Mouse (Mus musculus): ENCODE results near the gene Dyrk1a.

DNA sequence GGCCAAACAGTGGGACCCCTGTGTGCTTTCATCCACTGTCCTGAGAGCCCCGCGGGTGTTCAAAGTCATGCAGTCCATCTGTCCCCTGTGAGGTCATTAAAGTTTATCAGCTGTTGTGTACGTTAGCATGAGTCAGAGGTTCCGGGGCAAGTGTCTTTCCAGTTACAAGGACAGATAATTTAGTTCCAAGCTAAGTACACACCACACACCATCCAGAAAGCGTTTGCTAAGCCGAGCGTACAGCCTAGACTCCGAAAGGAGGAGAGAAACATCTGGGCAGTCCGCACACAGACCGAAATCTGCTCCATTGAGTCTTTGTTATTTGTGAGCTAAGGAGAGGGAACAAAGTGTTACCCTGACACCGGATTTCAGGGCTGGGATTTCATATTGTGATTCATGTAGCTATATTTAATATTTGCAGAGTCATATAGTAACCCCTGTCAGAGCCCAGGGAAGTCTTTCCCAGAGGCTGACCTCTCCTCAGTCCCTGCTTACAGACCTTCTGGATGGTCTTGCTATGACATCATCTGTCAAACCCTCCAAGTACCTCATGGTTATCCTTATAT lies 25.2 kb upstream of the Dyrk1a start:
- TF ChIP-seq CTCF (IDR thresholded peaks at IDR 0.05) = no peak
- 0 out of 2 replicates have a peak, but pooled peaks have one; percentile 31 for TF ChIP-seq EP300 (IDR thresholded peaks at IDR 0.05; ENCODE audit: insufficient read depth, low read depth, low read length)
- TF ChIP-seq POLR2A (IDR thresholded peaks at IDR 0.05; ENCODE audit: insufficient read depth, low read depth, low read length) = peak; percentile 37; the same call in 1 of the 2 replicates

Measured in heart, adult 2 months (tissue).